Mouse (Mus musculus): ENCODE results near the gene Gm37240.

DNA sequence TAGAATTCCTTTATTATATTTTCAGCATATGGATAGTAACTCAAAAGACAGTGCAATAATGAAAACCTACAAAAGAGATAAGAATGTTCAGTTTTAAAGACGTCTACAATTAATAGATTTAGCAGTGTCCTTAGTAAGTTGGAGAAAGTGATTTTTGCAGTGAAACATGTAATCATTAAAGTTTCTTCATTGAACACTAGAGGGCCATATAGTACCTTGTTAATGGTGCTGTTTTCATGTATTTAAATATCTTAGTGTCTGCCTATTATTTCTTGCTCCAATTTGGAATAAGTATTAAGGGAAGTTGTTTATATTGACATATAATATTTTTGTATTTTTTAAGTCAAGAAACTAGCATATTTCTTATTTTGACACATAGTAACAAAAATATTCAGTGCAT is 973.0 kb downstream of the Gm37240 start:
- TF ChIP-seq CTCF (IDR thresholded peaks at IDR 0.05; ENCODE audit: insufficient read depth, low read depth, low read length) (no peak), POLR2A (IDR thresholded peaks at IDR 0.05; ENCODE audit: insufficient read depth, low read depth, low read length) (no peak)

All from olfactory bulb, adult 2 months (tissue).